Mouse (Mus musculus) limb, embryonic 15.5 days (tissue): ENCODE data around the gene Baiap2l2. TPM values are rescaled to one million over a fixed set of nuclear protein-coding genes. Genes with fewer than 3 reads are reported as not detected.

Experiments used
- ATAC-seq: fragments of 200-750 bp; cut with Nextera tagmentation; 2 replicates; pipeline ENCODE4 v1.8.0; 2017; ENCODE audit warnings: low read depth, moderate TSS enrichment; ENCODE audit not compliant: insufficient number of reproducible peaks, low FRiP score, low TSS enrichment
- H3K27ac ChIP-seq: fragments of 300-500 bp; sonication (generic); 2 replicates; pipeline ENCODE4 v1.5.1; 2015; ENCODE audit warnings: moderate library complexity, mild to moderate bottlenecking, inconsistent platforms
- H3K27me3 ChIP-seq: fragments of 300-500 bp; sonication (generic); 2 replicates; pipeline ENCODE4 v1.6.1; 2015; ENCODE audit warnings: inconsistent platforms
- H3K36me3 ChIP-seq: fragments of 300-500 bp; sonication (generic); 2 replicates; pipeline ENCODE4 v1.6.1; 2015; ENCODE audit warnings: inconsistent platforms
- H3K4me1 ChIP-seq: fragments of 300-500 bp; sonication (generic); 2 replicates; pipeline ENCODE4 v1.6.1; 2015; ENCODE audit warnings: inconsistent platforms
- H3K4me2 ChIP-seq: fragments of 300-500 bp; sonication (generic); 2 replicates; pipeline ENCODE4 v1.6.1; 2015; ENCODE audit warnings: mild to moderate bottlenecking, inconsistent platforms
- H3K4me3 ChIP-seq: fragments of 300-500 bp; sonication (generic); 2 replicates; pipeline ENCODE4 v1.5.1; 2015; ENCODE audit warnings: mild to moderate bottlenecking, inconsistent platforms
- H3K9ac ChIP-seq: fragments of 300-500 bp; sonication (generic); 2 replicates; pipeline ENCODE4 v1.6.1; 2015; ENCODE audit warnings: inconsistent platforms
- H3K9me3 ChIP-seq: fragments of 300-500 bp; sonication (generic); 2 replicates; pipeline ENCODE4 v1.6.1; 2016; ENCODE audit warnings: inconsistent platforms
- WGBS: fragments of 180-500 bp; shearing (Covaris S2); methylation state at CpG from one replicate; pipeline ENCODE4 v1.1.7; 2015; 5-methylcytosine and 5-hydroxymethylcytosine counted together
- polyA plus RNA-seq: library from polyadenylated mRNA; unstranded; fragments of >200 nt; fragmentation: Nextera tagmentation; extraction: Ambion mirVana; gene quantifications from 2 replicates; pipeline ENCODE4 v1.2.1, GENCODE M21; 2015

Gene Baiap2l2
- polyA plus RNA-seq, 1 experiment from 2014 or later = 17.2 TPM

DNA sequence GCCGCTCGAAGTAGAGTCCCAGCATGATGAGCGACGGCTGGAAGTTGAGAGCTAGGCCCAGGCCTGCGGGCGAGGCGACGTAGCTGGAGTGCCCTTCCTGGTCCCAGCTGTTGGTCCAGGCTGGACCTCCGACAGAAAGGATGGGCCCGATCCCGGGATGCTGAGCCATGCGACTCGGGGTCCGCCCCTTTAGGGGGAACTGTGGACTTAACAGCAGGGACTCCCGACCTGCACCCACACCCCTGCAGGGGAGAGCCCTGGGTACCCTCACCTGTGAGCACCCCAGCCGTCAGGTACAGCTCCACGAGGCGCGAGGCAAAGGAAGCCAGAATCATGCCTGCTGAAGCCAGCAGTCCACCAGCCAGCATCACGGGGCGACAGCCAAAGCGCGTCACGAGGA, 32.8 kb downstream of the Baiap2l2 start:
- Histone ChIP-seq H3K4me3 (peak overlapping the region; percentile 40), H3K27me3 (peaks cover 46% of the 10 kb centered on the region), H3K9me3 (no peaks in the 10 kb centered on the region), H3K9ac (peak overlapping the region; percentile 44), H3K36me3 (peaks cover 22% of the 10 kb centered on the region), H3K4me1 (peaks cover 17% of the 10 kb centered on the region), H3K27ac (no peak overlapping the region), H3K4me2 (peak overlapping the region; percentile 87)
- no peak for ATAC-seq
- WGBS = 32% methylated on average over 24 of the region's 24 CpGs

DNA sequence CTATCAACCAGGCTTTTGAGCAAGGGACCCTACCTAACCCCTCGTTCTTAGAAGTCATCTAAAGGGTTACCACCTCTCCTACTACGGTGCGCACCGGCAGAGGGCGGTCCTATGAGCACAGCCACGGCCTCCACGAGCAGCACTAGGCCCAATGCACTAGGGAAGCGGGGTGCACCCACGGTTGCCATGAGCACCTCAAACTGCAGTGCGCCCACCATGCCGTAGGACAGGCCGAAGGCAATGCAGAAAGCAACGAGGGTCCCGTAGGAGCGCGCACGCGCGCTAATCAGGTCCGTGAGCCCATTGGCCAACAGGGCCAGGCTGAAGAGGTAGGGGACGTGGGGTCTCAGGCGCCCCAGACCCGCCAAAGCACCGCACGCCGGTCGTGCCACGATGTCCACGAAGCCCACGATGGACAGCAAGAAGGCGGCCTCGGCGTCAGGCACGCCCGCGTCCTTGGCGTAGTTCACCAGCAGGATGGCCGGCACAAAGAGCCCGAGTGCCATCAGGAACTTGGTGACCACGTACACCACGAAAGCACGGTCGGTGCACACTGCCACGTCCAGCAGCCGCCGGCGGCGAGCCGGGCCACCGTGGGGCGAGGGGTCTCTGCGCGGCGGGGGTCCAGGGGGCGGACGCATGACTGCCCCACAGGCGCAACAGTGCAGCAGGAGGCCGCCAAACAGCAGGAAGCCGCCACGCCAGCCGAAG, 33.4 kb downstream of the Baiap2l2 start:
- peaks cover 17% of the 10 kb centered on the region for H3K4me1 ChIP-seq
- H3K4me3 ChIP-seq = peak overlapping the region; percentile 40
- peaks cover 46% of the 10 kb centered on the region for H3K27me3 ChIP-seq
- peak overlapping the region; percentile 44 for H3K9ac ChIP-seq
- H3K36me3 ChIP-seq = peaks cover 27% of the 10 kb centered on the region
- peak overlapping the region; percentile 87 for H3K4me2 ChIP-seq
- 2% methylated on average over 61 of the region's 61 CpGs for WGBS
- no peak overlapping the region for H3K27ac ChIP-seq
- no peaks in the 10 kb centered on the region for H3K9me3 ChIP-seq
- ATAC-seq = no peak

DNA sequence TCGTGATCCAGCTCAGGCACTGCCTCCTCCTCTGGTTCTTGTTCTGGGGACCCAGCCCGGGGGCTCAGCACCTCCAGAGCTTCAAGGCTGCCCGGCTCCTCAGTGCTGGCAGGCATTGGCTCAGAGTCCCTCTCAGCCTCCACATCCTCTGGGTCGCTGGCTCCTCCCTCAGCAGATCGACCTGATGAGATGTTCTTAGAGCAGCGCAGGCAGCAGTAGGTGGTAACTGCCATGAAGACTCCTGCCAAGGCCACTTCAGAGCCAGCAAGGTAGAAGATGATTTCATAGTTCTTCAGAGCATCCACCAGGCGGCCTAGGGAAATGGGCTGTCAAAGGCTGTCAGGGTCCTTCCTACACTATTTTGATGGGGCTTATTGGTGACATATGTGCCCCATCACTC, 34.2 kb downstream of the Baiap2l2 start:
- peaks cover 33% of the 10 kb centered on the region for H3K36me3 ChIP-seq
- peaks cover 46% of the 10 kb centered on the region for H3K27me3 ChIP-seq
- H3K27ac ChIP-seq = no peak overlapping the region
- peaks cover 17% of the 10 kb centered on the region for H3K4me1 ChIP-seq
- WGBS = 51% methylated on average over 7 of the region's 7 CpGs
- H3K9ac ChIP-seq = no peak overlapping the region
- no peak for ATAC-seq
- H3K9me3 ChIP-seq = no peaks in the 10 kb centered on the region
- 0 out of 2 replicates have a peak overlapping the region, but pooled peaks have one; percentile 40 for H3K4me3 ChIP-seq
- peak overlapping the region; percentile 87 for H3K4me2 ChIP-seq

DNA sequence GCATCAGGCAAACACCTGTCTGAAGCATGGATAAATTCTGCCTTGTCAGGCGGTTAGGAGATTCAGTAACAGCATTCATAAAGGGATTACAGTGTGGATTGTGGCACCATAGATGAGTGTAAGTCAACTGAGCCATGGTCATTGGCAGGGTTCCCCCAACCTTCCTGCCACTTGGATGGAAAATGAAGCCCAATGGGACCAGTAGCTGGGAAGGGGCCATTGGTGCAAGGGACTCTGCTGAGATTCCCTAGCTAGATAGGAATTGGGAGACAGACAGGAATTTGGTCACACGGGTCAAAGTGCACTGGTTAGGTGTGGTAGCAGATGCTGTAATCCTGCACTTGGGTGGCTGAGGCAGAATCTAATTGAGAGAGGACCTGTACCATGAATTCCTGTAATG, 35.1 kb downstream of the Baiap2l2 start:
- Histone ChIP-seq H3K4me2 (no peak overlapping the region), H3K27ac (no peak overlapping the region), H3K4me3 (no peak overlapping the region), H3K4me1 (peaks cover 17% of the 10 kb centered on the region), H3K9me3 (no peaks in the 10 kb centered on the region), H3K36me3 (peaks cover 43% of the 10 kb centered on the region), H3K9ac (no peak overlapping the region), H3K27me3 (peaks cover 46% of the 10 kb centered on the region)
- no peak for ATAC-seq
- 88% methylated on average over 2 of the region's 2 CpGs for WGBS

DNA sequence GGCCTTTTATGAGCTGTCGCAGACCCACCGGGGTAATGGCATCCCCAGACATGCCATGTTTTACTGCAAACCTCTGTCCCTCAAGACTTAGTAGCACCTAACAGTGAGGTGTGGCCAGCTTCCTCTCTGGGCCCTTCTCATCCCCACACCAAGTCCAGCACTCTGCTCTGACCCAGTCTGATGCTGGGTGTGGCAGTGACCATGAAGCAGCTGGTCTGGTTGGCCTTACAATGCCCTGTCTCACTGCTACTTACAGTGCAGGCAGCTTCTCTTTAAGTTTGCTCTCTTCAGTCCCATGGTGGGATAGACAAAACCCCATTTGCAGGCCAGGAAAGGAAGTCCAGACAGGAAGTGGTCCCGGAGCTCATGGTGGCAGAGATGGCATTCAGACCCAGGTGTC, 40.0 kb downstream of the Baiap2l2 start:
- Histone ChIP-seq H3K36me3 (peaks cover 71% of the 10 kb centered on the region), H3K27me3 (0 out of 2 replicates have a peak, but pooled peaks cover under 1% of the 10 kb centered on the region), H3K4me1 (peaks cover 6% of the 10 kb centered on the region), H3K4me3 (no peak overlapping the region), H3K9me3 (no peaks in the 10 kb centered on the region), H3K9ac (no peak overlapping the region), H3K4me2 (no peak overlapping the region), H3K27ac (no peak overlapping the region)
- ATAC-seq = no peak
- WGBS = 82% methylated on average over 3 of the region's 3 CpGs

DNA sequence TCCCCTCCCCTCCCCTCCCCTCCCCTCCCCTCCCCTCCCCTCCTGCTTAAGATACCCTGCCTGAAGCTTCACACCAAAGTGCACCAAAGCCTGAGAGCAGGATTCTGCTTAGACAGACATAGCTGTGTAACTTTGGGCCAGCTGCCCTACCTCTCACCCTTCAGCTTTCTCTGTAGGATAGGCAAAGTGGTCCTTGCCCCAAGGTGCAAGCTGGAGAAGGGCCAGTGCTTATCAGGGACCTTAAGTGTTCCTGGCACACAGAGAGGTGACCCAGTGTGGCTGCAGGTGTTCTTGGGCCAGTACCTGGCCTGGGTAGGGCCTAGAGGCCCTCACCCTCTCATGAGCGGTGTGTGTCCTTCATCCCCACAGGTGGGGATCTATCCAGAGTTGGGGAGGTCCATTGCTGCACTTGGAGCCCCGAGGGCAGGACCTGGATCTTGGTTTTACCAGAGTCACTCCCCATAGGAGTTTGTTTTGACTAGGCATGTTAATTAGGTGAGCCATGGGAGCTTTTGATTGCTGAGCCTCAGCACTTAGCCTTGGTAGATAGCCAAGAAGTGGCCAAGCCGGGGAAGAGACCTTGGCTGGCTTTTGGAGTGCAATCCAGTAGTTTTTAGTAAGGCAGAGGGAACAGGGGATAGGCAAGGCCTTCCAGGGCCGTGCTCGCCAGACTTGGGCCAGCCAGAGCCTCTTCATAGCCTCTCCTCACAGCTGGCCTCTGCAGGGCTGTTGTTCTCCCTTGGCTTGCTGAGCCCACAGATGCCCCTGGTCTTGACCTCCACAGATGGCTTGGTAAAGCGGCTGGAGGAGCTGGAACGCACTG, 41.1 kb downstream of the Baiap2l2 start:
- no peak overlapping the region for H3K9ac ChIP-seq
- no peak overlapping the region for H3K4me2 ChIP-seq
- no peaks in the 10 kb centered on the region for H3K27me3 ChIP-seq
- WGBS = 72% methylated on average over 7 of the region's 7 CpGs
- ATAC-seq = no peak
- H3K4me1 ChIP-seq = peaks cover 6% of the 10 kb centered on the region
- no peaks in the 10 kb centered on the region for H3K9me3 ChIP-seq
- no peak overlapping the region for H3K4me3 ChIP-seq
- H3K36me3 ChIP-seq = peaks cover 76% of the 10 kb centered on the region
- H3K27ac ChIP-seq = peak overlapping the region; percentile 68; the same call in 1 of the 2 replicates

DNA sequence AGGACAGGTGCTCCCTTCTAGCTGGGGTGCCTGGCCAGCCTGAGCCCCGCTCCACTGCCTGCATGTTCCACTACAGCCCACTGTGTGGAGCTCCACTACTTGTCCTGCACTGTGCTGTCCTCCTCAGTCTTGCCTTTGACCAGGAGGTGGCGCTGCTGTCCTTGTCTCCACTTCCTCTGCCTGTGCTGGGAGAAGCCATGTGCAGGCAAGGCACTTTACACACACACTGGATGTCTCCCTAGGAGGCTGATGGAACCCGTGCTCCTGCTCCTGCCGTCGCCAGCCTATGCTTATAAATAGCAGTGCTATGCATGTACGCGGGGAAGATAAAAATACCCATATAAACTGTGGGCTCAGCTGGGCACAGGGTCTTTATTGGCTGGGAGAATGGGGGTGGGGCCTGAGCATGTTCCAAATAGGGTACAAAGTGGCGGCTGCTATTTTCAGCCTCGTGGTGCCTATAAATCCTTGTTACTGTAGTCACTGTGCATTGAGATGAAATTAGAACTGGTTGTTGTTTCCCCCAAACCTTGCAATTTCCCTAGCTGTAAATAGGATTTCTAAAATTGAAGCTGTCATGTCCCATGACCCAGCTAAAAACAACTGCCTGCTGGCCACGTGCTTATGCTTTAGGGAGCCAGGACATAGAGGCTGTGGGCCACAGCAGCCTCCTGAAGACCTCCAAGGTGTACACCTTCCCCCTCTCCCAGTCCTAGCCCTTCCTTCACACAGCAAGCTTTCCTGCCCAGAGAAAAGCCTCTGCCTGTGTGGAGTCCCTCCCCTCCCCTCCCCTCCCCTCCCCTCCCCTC, 41.9 kb downstream of the Baiap2l2 start:
- Histone ChIP-seq H3K27ac (peak overlapping the region; percentile 30), H3K4me3 (no peak overlapping the region), H3K9ac (no peak overlapping the region), H3K36me3 (peaks cover 76% of the 10 kb centered on the region), H3K4me1 (peaks cover 6% of the 10 kb centered on the region), H3K4me2 (0 out of 2 replicates have a peak overlapping the region, but pooled peaks have one; percentile 22), H3K27me3 (no peaks in the 10 kb centered on the region), H3K9me3 (no peaks in the 10 kb centered on the region)
- ATAC-seq = peak; percentile 92
- 7% methylated on average over 10 of the region's 10 CpGs for WGBS

DNA sequence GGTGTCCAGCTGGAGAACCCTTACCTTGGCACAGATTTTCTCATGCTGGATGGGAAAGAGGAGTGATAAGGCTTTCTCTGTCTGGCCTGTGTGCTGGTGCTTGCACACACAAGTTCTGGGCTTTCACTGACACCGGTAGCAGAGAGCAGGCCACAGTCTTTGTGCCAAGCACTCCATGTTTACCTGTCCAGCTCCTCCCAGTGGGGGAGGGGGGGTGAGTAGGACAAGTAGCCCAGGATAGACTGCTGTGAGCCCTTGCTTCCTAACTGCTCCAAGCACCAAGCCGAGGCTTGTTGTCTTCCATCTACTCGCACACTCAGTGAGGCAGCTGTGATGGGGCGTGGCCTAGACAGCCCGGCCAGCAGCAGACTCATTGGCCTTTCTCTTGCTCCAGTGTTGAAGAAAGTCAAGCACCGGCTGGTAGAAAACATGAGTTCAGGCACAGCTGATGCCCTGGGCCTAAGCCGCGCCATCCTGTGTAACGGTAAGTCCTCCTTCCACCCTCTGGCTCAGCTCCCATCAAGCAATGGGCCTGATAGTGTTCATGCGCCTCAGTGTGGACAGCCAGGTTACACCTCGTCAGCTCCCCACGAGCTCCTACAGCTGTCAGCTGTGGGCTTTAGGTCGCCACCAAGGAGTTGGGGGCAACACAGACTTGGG, 42.6 kb downstream of the Baiap2l2 start:
- H3K27ac ChIP-seq = peak overlapping the region; percentile 30; the same call in 1 of the 2 replicates
- H3K4me3 ChIP-seq = no peak overlapping the region
- no peaks in the 10 kb centered on the region for H3K9me3 ChIP-seq
- 73% methylated on average over 13 of the region's 13 CpGs for WGBS
- no peaks in the 10 kb centered on the region for H3K27me3 ChIP-seq
- H3K4me2 ChIP-seq = no peak overlapping the region
- no peak overlapping the region for H3K9ac ChIP-seq
- H3K4me1 ChIP-seq = peaks cover 6% of the 10 kb centered on the region
- peak; percentile 32 for ATAC-seq
- H3K36me3 ChIP-seq = peaks cover 75% of the 10 kb centered on the region

DNA sequence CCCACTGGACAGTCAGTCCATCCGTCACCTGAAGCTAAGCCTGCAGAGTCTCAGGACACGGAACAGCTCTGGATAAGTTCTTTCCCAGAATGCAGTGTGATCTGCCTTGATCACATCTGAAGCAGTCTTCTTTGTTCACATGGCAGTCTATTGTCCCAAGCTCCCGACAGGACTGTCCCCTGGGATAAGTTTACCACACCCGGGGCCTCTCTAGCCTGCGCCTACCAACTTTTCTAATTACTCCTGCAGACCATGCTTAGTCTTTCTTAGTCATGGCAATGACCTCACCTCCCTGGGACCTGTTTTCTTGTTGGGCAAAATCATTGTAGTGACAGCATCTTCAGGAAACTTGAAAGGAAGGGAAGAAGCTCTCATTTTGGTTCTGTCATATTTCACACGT, 47.3 kb downstream of the Baiap2l2 start:
- no peak overlapping the region for H3K4me2 ChIP-seq
- H3K4me3 ChIP-seq = no peak overlapping the region
- H3K27me3 ChIP-seq = no peaks in the 10 kb centered on the region
- peaks cover 70% of the 10 kb centered on the region for H3K36me3 ChIP-seq
- no peak for ATAC-seq
- no peak overlapping the region for H3K9ac ChIP-seq
- no peaks in the 10 kb centered on the region; the same call in none of the 2 replicates for H3K4me1 ChIP-seq
- H3K27ac ChIP-seq = no peak overlapping the region
- 82% methylated on average over 6 of the region's 6 CpGs for WGBS
- no peaks in the 10 kb centered on the region for H3K9me3 ChIP-seq

DNA sequence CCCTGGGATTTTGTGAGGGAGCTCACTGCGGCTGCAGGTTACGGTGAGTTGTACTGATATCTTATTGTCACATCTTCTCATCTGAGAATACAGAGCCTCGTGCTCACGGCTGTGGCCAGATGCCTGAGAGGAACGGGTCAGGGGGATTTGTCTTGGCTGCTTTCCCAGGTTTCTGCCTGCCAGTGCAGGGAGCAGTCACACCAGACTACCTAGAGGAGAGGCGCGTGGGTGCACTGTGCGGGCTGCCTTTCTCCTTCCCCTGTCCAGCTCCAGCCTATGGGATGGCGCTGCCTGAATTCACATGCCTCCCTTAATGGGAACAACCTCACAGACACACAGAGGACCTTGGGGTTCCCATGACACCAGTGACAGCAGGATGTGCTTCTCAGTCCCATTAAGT, 50.1 kb downstream of the Baiap2l2 start:
- ATAC-seq = no peak
- 70% methylated on average over 9 of the region's 9 CpGs for WGBS
- H3K36me3 ChIP-seq = peaks cover 70% of the 10 kb centered on the region

More for the DNA sequence above, 50.1 kb downstream of the Baiap2l2 start:
- Histone ChIP-seq H3K4me2 (no peak overlapping the region), H3K27me3 (no peaks in the 10 kb centered on the region), H3K9ac (no peak overlapping the region), H3K4me1 (no peaks in the 10 kb centered on the region), H3K9me3 (no peaks in the 10 kb centered on the region), H3K27ac (peak overlapping the region; percentile 33; the same call in 1 of the 2 replicates), H3K4me3 (no peak overlapping the region)
